Mouse (Mus musculus) urinary bladder, postnatal 36 days (tissue): ENCODE results near the gene Sfxn2.
A peak's percentile ranks its signal among the peaks of the same experiment; 100 is the strongest.

Experiments
- DNase-seq, 2 experiments: peaks; one replicate each; pipeline ENCODE4 v3.0.0; 2022; ENCODE audit warnings: low spot score in 2 of 2, mixed read lengths in 1 of 2

The Sfxn2 gene

GRCm38 (mm10) chr19:46629807-46630206 lies 56.6 kb downstream of the Sfxn2 start:
- no peak for DNase-seq

DNA sequence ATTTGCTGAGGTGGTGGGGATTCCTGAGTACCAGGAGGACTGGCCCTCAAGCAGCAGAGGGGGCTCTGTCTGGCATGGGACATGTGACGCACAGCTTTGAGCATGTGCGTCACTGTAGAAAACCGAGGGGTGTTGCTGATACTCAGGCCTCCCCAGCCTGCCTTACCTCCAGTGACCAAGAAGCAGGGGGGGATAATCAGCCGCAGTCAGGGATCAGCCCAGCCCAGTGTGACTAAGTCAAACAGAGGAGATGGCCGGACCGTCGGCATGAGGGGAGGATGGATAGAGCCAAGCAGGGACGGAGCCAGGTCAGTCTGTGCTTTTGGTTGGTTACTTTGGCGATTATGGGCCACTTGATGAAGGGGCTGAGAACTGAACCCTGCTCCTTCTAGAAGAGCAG lies 58.5 kb downstream of the Sfxn2 start:
- no peak for DNase-seq

- DNase-seq: no peak
Observed at GRCm38 (mm10) chr19:46635766-46636165, 62.6 kb downstream of the Sfxn2 start.

DNA sequence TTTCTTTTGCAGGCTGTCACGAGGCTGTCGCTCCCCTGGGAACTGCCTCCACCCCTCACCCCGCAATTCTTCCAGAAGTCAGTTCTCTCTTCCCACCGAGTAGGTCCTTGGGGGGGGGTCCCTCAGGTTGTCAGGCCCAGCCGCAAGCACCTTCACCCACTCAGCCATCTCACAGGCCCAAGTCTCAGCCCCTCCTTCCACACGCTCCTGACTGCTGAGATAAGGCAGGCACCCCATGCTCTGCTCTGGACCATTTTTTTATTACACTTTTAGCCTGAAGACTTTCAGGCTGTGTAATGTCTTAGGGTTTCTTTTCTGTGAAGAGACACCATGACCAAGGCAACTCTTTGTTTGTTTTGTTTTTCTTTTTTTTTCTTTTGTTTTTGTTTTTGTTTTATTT lies 64.4 kb downstream of the Sfxn2 start:
- DNase-seq: no peak

GRCm38 (mm10) chr19:46639053-46639452 lies 65.9 kb downstream of the Sfxn2 start:
- DNase-seq: no peak

- DNase-seq: no peak
Observed at GRCm38 (mm10) chr19:46639496-46639895, 66.3 kb downstream of the Sfxn2 start.

GRCm38 (mm10) chr19:46640780-46641179 lies 67.6 kb downstream of the Sfxn2 start:
- DNase-seq: no peak

DNA sequence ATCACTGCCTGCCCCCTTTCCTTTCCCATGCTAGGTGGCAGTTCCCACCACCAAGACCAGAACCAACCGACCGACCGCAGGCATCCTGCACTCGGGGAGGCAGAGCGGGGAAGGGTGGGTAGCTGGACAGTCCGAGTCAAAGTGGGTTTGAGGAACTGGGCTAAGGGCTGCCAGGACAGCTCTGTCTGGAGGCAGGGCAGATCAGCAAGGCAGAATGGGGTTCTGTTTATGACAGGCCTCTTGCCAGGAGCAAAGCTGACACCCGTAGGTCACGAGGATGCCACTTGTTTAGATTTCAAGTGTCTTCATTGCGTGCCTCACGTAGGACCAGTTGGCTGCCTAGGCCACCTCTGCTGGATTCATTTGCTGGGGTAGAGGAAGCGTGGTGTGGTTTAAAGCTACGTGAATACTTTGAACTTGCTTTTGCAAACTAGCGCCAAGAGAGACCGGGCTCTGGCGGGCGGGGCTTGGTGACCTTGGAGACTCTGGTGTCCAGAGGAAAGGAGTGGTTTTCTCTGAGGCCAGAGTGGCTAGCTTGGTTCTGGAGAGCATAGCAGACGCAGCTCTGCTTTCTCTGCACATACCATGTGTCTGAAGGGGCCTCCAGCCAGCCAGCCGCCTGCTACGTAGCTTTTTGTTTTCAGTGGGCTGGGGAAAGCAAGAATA lies 68.4 kb downstream of the Sfxn2 start:
- DNase-seq: peak; percentile 52 to 69

DNA sequence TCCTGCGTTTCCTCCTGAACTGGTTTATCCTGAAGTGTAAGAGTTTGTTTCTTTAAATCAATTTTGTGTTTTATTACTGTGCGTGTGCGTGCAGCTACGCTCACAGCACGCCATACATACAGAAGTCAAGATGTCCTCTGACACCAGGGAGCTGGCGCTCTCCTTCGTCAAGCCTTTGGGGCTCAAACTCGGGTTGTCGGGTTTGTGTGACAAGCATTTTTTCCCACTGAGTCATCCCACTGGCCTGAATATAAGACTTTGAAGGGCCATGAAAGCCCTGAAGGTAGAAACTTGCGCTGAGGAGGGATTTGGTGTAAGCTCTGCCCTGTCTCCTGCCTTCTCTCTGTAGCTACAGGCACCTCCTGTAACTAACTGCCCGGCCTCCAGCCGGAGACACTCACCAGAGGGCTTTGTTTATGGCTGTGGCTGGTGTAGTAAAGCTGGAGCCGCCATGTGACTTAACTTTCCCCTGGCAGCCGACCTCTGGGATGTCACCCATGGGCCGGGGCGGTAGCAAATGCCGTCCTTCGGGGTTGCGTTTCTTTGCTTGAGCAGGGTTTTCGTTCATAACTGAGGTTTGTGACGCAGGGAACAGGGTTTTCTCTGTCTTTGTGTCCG lies 69.1 kb downstream of the Sfxn2 start:
- DNase-seq: no peak

GRCm38 (mm10) chr19:46643236-46643635 lies 70.1 kb downstream of the Sfxn2 start:
- DNase-seq: no peak

GRCm38 (mm10) chr19:46644343-46644792 lies 71.2 kb downstream of the Sfxn2 start:
- no peak for DNase-seq

GRCm38 (mm10) chr19:46644793-46645602 lies 71.8 kb downstream of the Sfxn2 start:
- DNase-seq: no peak

DNA sequence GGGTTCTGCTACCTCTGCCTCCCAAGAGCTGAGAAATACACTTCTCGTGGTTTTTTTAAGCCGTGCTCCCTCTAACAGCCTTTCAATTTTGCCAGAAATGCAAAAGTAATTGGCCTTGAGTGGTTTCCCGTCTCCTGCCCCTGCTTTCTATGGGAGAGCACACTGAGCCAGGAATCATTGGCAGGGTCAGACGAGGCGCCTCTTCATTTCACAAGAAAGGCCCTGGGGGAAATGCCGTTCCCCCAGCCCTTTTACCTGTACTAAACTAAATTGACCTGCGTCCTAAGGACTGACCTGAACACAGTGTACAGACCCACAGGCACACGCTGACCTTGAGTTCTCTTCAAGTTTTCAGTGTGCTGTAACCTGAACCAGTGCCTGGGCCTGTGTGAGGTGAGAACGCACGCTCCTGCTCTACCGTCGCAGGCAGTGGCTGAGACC lies 72.9 kb downstream of the Sfxn2 start:
- no peak for DNase-seq

DNA sequence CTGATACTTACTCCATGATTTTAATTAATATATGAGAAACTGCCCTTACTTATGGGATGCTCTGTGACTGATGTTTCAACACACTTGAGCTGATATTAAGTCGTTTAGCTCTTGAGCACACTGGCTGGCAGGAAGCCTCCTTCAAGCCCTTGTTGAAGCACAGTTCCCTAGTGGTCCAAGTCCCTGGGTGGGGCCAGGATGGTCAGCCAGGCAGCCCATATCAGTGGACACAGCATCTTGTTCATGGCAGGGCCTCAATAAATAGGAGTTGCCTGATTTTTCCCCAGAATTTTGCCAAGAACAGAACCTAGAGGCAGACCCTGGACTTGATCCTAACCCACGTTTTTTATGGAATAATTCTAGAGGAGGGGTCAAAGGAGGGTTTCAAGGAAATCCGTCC lies 74.1 kb downstream of the Sfxn2 start:
- DNase-seq: peak in 1 of 2 experiments; percentile 61
